Mouse (Mus musculus) heart, adult 2 months (tissue): ENCODE measurements around the gene Ms4a4d.

Experiments
- CTCF ChIP-seq: fragments of 200-600 bp; IDR thresholded peaks from 2 replicates; pipeline ENCODE4 v1.8.1; 2022; ENCODE audit warnings: antibody characterized with exemption, mild to moderate bottlenecking, moderate library complexity
- EP300 ChIP-seq: fragments of 200-500 bp; IDR thresholded peaks from 2 replicates; pipeline ENCODE4 v1.6.1; 2011; ENCODE audit warnings: low read depth, low read length, control low read depth; ENCODE audit not compliant: insufficient read depth
- POLR2A ChIP-seq: fragments of 200-500 bp; IDR thresholded peaks from 2 replicates; pipeline ENCODE4 v1.6.1; 2011; ENCODE audit warnings: mild to moderate bottlenecking, low read depth, low read length, control low read depth; ENCODE audit not compliant: insufficient read depth

DNA sequence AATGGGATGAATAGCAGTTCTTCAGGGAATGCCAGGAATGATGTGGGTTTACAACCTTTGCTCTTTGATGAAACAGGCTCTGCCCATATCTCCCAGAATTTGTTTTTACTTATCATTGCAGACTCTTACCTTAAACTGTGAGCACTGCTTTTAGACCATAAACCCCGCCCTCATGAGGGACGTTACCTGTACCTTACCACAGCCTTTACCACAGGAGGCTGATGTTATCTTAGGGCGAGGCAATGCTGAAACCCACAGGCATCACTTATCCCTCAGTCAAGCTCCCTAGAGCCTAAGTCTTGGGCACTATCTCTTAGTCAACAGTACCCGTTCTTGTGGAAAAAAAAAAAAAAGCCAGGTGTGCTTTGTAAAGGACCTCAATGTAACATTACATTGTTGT is 19.8 kb upstream of the Ms4a4d start:
- TF ChIP-seq POLR2A (no peak), CTCF (no peak), EP300 (no peak)
